Mouse (Mus musculus) liver, embryonic 14.5 days (tissue): ENCODE results near the gene Tbx2. TPM values are rescaled to one million over a fixed set of nuclear protein-coding genes. Genes with fewer than 3 reads are reported as not detected.
A peak's percentile ranks its signal among the peaks of the same experiment; 100 is the strongest.

Source experiments
- ATAC-seq: fragments of 200-750 bp; cut with Nextera tagmentation; 2 replicates; pipeline ENCODE4 v1.8.0; 2017; ENCODE audit warnings: moderate number of reproducible peaks, mild to moderate bottlenecking, moderate library complexity; ENCODE audit not compliant: insufficient read depth
- DNase-seq, 3 experiments: peaks; one replicate each; pipeline ENCODE4 v3.0.0-alpha.2; 2012 to 2013; ENCODE audit warnings: low read depth in 3 of 3, low spot score in 3 of 3
- H3K27ac ChIP-seq: fragments of 300-500 bp; sonication (generic); 2 replicates; pipeline ENCODE4 v1.5.1; 2014; ENCODE audit warnings: moderate library complexity, mild to moderate bottlenecking, control low read depth, inconsistent platforms
- H3K27me3 ChIP-seq: fragments of 300-500 bp; sonication (generic); 2 replicates; pipeline ENCODE4 v1.6.1; 2014; ENCODE audit warnings: mild to moderate bottlenecking, low read length, moderate library complexity; ENCODE audit not compliant: control insufficient read depth, insufficient read depth
- H3K36me3 ChIP-seq: fragments of 300-500 bp; sonication (generic); replicated peaks from 2 replicates; pipeline ENCODE4 v1.6.1; 2014; ENCODE audit warnings: low read depth; ENCODE audit not compliant: control insufficient read depth, insufficient read depth
- H3K4me1 ChIP-seq, 2 experiments: fragments of 200-500 bp in 1 of 2; fragments of 300-500 bp in 1 of 2; sonication (generic) in 1 of 2; replicated peaks; 2 replicates each; pipeline ENCODE4 v1.6.1; 2012 to 2014; ENCODE audit warnings: antibody characterized with exemption in 1 of 2, inconsistent platforms in 1 of 2, low read length in 1 of 2; ENCODE audit not compliant: control insufficient read depth in 2 of 2, insufficient read depth in 2 of 2
- H3K4me2 ChIP-seq: fragments of 300-500 bp; sonication (generic); 2 replicates; pipeline ENCODE4 v1.6.1; 2014; ENCODE audit warnings: low read depth, mild to moderate bottlenecking, control low read depth, moderate library complexity
- H3K4me3 ChIP-seq, 2 experiments: fragments of 200-500 bp in 1 of 2; fragments of 300-500 bp in 1 of 2; sonication (generic) in 1 of 2; 2 replicates each; pipeline ENCODE4 v1.5.1; 2012 to 2014; ENCODE audit warnings: low read depth in 2 of 2, low read length in 2 of 2, mild to moderate bottlenecking in 2 of 2, control low read depth in 1 of 2, inconsistent platforms in 1 of 2, moderate library complexity in 1 of 2; ENCODE audit not compliant: insufficient read depth in 1 of 2
- H3K9ac ChIP-seq: fragments of 300-500 bp; sonication (generic); replicated peaks from 2 replicates; pipeline ENCODE4 v1.6.1; 2014; ENCODE audit warnings: mild to moderate bottlenecking, control low read depth, moderate library complexity
- H3K9me3 ChIP-seq: fragments of 300-500 bp; sonication (generic); 2 replicates; pipeline ENCODE4 v1.6.1; 2016; ENCODE audit warnings: low read length, mixed read lengths; ENCODE audit not compliant: control insufficient read depth
- CTCF ChIP-seq: IDR thresholded peaks from 2 replicates; pipeline ENCODE4 v1.5.1; 2016; ENCODE audit warnings: antibody characterized with exemption, low read depth, control low read depth
- EP300 ChIP-seq: IDR thresholded peaks from 2 replicates; pipeline ENCODE4 v1.6.1; 2016; ENCODE audit warnings: antibody characterized with exemption, low read depth
- WGBS: fragments of 180-500 bp; shearing (Covaris S2); extraction: QIAGEN DNeasy Blood & Tissue Kit; methylation state at CpG from one replicate; pipeline ENCODE4 v1.1.7; 2014; ENCODE audit not compliant: insufficient replicate concordance; 5-methylcytosine and 5-hydroxymethylcytosine counted together
- polyA plus RNA-seq, 2 experiments: library from polyadenylated mRNA; depleted of rRNA in 1 of 2; stranded (reverse) in 1 of 2; unstranded in 1 of 2; fragments of >200 nt; fragmentation: Nextera tagmentation in 1 of 2; extraction: Ambion mirVana in 1 of 2; gene quantifications; 2 replicates each; pipeline versions ENCODE4 v1.2.1 to v1.2.3; 2012 to 2014

The Tbx2 gene
- polyA plus RNA-seq, 2 experiments: 0.15 to 0.97 TPM

DNA sequence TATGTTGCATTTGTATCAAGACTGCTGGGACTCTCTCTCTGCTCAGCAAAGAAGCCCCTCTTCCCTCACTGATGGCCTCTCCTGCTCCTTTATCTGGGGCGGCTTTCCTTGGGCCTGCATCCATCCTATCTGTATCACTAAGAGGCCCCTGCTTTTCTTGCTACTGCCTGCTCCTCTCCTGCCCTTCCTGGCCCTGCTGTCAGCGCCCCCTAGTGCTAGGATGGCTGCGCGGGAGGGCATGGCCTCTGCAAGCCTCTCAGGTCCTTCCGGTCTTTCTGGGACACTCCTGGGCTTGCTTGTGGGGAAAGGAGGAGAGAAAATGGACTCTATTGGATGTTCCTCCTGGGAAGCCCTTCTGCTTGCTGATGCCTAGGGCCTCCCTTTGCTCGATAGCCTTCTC is 9.2 kb upstream of the Tbx2 start:
- Histone ChIP-seq H3K4me3 (no peak overlapping the region), H3K27me3 (peaks cover 33% of the 10 kb centered on the region), H3K36me3 (no peaks in the 10 kb centered on the region), H3K27ac (no peak overlapping the region), H3K4me2 (no peak overlapping the region), H3K9me3 (no peaks in the 10 kb centered on the region), H3K9ac (no peak overlapping the region), H3K4me1 (peaks cover 2 to 13% of the 10 kb centered on the region in 2 experiments; a peak in 2 of 4 replicates)
- 7% methylated on average over 6 of the region's 6 CpGs for WGBS
- TF ChIP-seq CTCF: peak; percentile 100
- no peak for TF ChIP-seq EP300
- ATAC-seq: peak; percentile 66
- peak; percentile 55 to 72 (median 59) for DNase-seq

DNA sequence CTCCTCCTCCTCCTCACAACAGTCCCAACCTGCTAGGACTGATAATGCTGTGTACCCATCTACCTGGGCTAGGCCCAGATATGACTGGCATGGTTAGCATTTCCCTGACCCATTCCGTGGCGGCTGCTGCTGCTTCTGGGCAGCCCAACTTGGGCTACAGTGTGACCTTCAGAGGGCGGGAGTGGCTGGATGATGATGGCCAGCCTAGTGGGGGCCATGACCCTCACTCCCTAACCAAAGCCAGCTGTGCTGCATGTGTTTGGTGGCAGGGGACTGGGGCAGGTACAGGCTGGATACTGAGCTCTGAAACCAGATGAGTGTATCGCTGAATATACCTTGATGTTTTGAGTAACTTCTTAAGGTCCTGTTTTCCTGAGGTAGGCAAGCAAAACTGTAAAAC is 8.6 kb upstream of the Tbx2 start:
- Histone ChIP-seq H3K4me1 (peaks cover 2 to 13% of the 10 kb centered on the region in 2 experiments; a peak in 2 of 4 replicates), H3K9me3 (no peaks in the 10 kb centered on the region), H3K27me3 (peaks cover 39% of the 10 kb centered on the region), H3K4me3 (no peak overlapping the region), H3K36me3 (no peaks in the 10 kb centered on the region), H3K4me2 (no peak overlapping the region), H3K9ac (no peak overlapping the region), H3K27ac (no peak overlapping the region)
- WGBS: 68% methylated on average over 4 of the region's 4 CpGs
- no peak for ATAC-seq
- TF ChIP-seq EP300: no peak
- TF ChIP-seq CTCF: no peak
- DNase-seq: no peak

DNA sequence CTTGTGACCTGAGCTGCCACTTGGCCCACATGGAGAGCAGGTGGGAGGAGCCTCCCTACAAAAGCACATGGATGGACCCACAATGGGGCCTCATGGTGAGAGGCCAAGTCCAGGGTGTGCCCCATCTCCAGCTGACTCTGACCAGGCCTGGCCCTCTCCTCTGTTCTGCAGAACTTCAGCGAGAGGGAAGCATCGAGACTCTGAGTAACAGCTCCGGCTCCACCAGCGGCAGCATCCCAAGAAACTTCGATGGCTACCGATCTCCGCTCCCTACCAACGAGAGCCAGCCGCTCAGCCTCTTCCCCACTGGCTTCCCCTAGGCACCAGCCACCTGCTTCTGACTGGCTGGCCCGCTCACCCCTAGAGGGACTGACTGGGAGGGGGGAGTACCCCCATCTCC is 7.3 kb upstream of the Tbx2 start:
- TF ChIP-seq EP300 (no peak), CTCF (no peak)
- Histone ChIP-seq H3K4me2 (no peak overlapping the region), H3K9ac (no peak overlapping the region), H3K27ac (no peak overlapping the region), H3K9me3 (no peaks in the 10 kb centered on the region), H3K4me3 (no peak overlapping the region), H3K27me3 (peaks cover 52% of the 10 kb centered on the region), H3K4me1 (peaks cover 2 to 13% of the 10 kb centered on the region in 2 experiments; a peak in 2 of 4 replicates), H3K36me3 (no peaks in the 10 kb centered on the region)
- ATAC-seq: no peak
- 69% methylated on average over 10 of the region's 10 CpGs for whole genome bisulfite sequencing
- no peak for DNase-seq

DNA sequence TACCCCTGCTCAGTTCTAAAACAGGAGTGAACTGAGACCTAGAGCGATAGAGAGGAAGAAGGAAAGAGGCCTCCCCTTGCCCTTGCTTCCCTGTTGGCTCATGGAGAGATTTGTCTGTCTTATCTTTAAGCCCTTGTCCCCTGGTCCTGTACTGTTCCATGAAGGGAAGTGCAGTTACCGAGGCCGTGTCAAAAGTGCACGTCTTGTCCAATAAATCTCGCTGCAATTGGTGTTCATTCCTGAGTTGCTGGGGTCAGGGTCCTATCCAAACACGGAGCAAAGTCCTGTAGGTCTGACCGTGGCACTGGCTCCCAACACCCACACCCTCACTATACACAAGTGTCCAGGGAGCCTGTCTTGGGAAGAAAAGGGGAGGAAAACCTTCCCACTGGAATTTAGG is 6.5 kb upstream of the Tbx2 start:
- ATAC-seq (no peak), DNase-seq (no peak)
- Histone ChIP-seq H3K4me3 (no peak overlapping the region), H3K36me3 (no peaks in the 10 kb centered on the region), H3K4me2 (no peak overlapping the region), H3K9me3 (no peaks in the 10 kb centered on the region), H3K27me3 (peaks cover 59% of the 10 kb centered on the region), H3K9ac (no peak overlapping the region), H3K27ac (no peak overlapping the region), H3K4me1 (peaks cover 2 to 13% of the 10 kb centered on the region in 2 experiments; a peak in 2 of 4 replicates)
- WGBS: 38% methylated on average over 7 of the region's 7 CpGs
- TF ChIP-seq CTCF (no peak), EP300 (no peak)

DNA sequence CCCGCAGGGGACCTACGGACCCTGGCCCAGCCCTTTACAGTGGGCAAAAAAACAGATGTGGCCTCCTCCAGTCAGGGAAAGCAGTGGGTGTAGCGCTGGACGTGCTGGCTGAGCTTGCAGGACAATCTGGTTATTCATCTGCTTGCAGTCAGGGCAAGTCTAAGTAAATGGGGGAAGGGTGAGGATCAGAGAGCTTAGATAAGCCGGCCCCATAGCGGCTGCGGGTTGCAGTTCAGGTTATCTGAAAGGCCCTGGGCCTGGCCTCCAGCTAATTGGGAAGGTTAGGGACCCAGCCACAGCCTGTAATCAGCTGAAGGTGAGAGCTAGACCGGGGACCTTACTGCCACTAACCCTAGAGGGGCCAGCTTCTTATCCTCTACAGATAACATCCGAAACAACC is 5.0 kb upstream of the Tbx2 start:
- TF ChIP-seq CTCF (no peak), EP300 (peak; percentile 38)
- 7% methylated on average over 9 of the region's 9 CpGs for WGBS
- Histone ChIP-seq H3K4me1 (peaks cover 2 to 13% of the 10 kb centered on the region in 2 experiments; a peak in 2 of 4 replicates), H3K9me3 (no peaks in the 10 kb centered on the region), H3K27ac (no peak overlapping the region), H3K4me3 (no peak overlapping the region), H3K27me3 (peaks cover 75% of the 10 kb centered on the region), H3K4me2 (no peak overlapping the region), H3K36me3 (no peaks in the 10 kb centered on the region), H3K9ac (no peak overlapping the region)
- peak; percentile 70 for ATAC-seq
- no peak for DNase-seq
